Mouse (Mus musculus): ENCODE measurements around the gene Il27ra.

Il27ra gene

DNA sequence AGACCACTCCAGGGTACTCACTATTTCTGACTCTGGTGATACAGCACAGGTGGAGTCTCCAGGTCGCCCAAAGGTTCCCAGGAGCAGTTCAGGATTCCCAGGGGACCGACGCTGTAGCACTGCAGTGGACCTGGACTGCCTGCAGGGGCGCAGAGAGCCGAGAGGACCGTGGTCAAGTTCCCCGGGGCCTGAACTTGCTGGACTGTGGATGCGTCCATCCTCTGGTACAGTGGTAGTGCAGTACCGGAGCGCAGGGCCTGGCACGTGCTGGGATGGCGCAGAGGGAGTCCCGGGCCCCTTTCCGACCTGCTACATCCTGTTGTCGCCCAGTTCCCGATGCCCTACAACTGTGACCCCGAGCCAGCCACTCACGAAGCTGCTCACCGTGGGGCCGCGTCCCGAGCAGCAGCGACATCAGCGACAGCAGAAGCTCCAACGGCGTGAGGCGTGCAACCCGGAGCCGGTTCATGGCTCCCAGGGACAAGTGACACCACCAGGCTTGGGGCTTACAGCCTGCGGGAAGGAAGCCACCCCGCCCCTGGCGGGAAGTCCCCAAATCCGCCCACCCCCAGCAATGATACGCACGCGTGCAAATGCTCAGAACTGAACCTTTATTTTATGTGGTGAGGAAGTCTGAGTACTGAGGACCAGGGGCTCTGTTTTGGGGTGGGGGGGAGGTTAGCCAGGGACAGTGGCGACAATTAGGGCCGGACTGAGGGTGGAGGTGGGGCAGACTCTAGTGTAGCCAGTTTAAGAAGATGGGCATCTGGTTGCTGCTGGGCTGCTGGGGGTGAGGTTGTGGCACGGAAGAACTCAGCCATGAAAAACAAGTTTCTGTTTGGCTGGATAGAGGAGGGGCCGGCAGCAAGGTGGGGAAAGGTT is at the start of gene Il27ra:
TSS of gene Il27ra (minus strand) at position 524 of the 882 bp plus-strand sequence.
- DNase-seq (ENCODE audit: low spot score): no peak

- DNase-seq (ENCODE audit: low spot score): no peak
Observed at GRCm38 (mm10) chr8:84090585-84090984, 48.2 kb upstream of the Il27ra start.

DNA sequence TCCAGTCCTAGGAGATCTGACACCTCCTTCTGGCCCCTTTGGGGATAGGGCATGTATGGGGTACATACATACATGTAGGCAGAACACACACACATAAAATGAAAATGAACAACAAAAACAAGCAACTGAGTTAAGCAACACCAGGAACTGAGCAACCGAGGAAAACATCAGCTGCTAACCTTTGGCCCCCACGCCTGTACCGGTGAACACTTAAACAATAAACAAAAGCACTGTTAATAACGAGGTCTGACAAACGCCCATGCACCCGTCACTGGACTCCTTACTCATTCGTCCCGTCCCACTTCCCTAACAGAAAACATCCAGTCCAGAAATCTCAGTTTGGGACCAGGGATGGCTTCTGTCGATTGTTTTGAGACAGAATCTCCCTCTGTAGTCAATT is 46.9 kb upstream of the Il27ra start:
- DNase-seq (ENCODE audit: low spot score): no peak

GRCm38 (mm10) chr8:84087821-84088220 is 45.4 kb upstream of the Il27ra start:
- no peak for DNase-seq (ENCODE audit: low spot score)

DNA sequence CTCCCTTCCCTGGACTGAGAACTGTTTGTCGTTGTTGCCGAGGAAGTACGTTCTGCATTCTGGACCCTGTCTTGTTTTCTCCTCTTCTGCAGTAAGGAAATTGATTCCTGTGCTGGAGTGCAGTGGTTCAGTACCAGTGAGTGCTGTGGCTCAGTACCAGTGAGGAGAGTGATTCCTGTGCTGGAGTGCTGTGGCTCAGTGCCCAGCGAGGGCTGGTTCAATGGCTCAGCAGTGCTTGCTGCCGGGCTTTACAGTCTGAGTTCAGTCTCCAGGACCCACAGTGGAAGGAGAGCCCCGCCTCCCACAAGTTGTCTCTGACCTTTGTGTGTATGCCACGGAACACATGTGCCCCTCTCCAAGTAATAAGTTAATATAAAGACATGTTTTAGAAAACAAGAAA is 44.8 kb upstream of the Il27ra start:
- no peak for DNase-seq (ENCODE audit: low spot score)

- DNase-seq (ENCODE audit: low spot score): no peak
Observed at GRCm38 (mm10) chr8:84084341-84085115, 42.1 kb upstream of the Il27ra start.

DNA sequence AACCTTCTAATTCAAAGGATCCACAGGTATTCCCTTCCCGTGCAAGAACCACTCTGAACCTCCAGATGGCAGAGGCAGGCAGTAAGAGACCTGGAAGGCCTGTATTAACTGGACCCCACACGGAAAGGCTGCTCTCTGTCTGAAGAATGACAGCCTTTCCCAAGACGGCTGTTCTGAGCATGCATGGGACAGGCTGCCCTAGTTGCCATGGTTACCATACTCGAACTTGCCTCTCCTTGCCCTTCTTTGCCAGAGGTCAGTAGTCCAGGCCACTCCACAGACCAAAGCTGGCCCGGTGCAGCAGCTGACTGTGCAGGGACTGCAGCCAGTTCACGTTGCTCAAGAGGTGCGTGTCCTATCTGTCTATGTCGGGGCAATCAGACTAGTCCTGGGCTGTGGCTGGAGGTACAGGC is 41.4 kb upstream of the Il27ra start:
- no peak for DNase-seq (ENCODE audit: low spot score)

- DNase-seq (ENCODE audit: low spot score): no peak
Observed at GRCm38 (mm10) chr8:84079206-84079605, 36.8 kb upstream of the Il27ra start.

- no peak for DNase-seq (ENCODE audit: low spot score)
Observed at GRCm38 (mm10) chr8:84076849-84077248, 34.5 kb upstream of the Il27ra start.

DNA sequence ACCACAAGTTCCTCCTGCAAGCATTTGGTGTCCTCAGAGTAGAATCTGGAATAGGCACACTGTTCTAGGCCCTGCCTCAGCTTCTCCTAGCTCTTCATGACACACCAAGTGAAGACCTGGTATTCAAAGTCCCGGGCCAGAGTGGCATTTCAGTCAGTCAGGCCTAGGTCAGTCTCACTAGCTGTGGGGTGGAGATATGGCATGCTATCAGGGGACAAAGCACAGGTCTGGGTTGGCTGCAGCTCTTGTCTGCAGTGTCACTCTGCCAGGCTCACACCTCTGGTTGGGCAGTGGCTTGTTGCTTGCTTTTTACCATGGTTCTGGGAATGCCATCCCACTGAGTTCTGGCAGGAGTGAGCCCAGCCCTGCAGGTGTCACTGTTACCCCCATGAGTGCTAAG is 34.0 kb upstream of the Il27ra start:
- DNase-seq (ENCODE audit: low spot score): no peak

DNA sequence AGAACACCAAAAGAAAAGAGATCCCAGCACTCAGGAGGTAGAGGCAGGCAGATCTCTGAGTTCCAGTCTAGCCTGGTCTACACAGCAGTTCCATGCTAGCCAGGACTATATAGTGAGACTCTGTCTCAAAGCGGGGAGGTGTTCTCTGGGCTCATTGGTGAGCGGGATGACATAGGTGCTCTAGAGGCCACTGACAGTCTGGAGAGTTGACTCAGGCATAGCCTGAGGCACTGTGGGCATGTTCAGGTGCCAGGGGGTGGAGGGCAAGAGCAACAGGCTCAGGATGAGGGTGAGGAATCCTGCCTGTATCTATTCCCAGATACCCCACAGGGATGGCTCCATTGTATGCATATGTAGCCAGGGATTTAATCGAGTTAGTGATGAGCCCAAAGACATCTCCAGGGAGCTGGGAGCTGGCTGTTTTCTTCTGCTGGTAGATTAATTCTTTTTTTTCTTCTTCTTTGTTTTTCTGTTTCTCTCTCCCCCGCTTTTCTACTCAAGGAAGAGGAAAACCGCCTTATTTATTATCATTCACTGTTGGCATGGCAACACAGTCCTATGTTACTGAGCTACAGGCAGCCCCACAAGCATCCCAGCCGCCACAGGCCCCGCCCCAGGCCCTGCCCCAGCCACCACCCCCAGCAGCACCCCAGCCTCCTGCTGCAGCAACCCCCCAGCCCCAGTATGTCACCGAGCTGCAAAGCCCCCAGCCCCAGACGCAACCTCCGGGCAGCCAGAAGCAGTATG is 31.0 kb upstream of the Il27ra start:
- no peak for DNase-seq (ENCODE audit: low spot score)

GRCm38 (mm10) chr8:84072321-84072720 is 29.9 kb upstream of the Il27ra start:
- no peak for DNase-seq (ENCODE audit: low spot score)

- no peak for DNase-seq (ENCODE audit: low spot score)
Observed at GRCm38 (mm10) chr8:84071921-84072320, 29.5 kb upstream of the Il27ra start.

GRCm38 (mm10) chr8:84070667-84071066 is 28.3 kb upstream of the Il27ra start:
- no peak for DNase-seq (ENCODE audit: low spot score)

DNA sequence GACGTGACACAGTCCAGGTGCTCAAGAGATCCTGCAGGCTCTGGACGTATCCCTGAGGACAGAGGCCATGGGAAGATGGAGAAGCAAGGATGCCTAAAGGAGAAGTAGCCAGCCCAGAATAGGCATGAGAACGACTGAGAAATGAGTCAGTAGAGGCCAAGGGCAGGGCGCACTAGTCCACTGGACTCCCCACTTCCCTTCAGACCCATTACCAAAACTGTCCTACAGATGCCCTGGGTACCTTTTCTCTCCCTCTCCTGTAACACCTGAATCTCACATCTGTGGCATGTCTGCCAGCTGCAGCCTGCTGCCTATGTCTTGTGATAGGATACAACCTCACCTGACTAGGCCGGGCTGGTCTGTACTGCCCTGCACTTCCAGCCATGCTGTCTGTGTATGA is 27.9 kb upstream of the Il27ra start:
- DNase-seq (ENCODE audit: low spot score): no peak

GRCm38 (mm10) chr8:84069750-84070149 is 27.4 kb upstream of the Il27ra start:
- DNase-seq (ENCODE audit: low spot score): no peak

DNA sequence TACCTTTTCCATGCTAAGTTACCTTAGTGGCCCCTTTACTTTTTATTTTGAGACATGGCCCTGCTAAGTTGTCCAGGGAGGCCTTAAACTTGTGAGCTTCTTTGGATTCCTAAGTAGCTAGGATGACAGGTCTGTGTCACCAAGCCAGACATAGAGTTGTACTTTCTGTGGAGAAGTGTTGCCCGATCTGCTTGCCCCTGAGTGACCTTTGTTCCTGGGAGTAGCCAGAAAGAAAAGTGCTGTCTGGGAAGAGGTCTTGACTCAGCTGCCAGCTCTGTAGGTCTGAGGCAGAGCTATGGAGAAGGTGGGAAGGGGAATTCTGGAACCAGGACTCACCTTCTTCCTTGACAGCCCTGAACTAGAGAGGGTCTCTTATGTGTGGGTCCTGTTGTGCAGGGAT is 26.8 kb upstream of the Il27ra start:
- DNase-seq (ENCODE audit: low spot score): no peak

DNA sequence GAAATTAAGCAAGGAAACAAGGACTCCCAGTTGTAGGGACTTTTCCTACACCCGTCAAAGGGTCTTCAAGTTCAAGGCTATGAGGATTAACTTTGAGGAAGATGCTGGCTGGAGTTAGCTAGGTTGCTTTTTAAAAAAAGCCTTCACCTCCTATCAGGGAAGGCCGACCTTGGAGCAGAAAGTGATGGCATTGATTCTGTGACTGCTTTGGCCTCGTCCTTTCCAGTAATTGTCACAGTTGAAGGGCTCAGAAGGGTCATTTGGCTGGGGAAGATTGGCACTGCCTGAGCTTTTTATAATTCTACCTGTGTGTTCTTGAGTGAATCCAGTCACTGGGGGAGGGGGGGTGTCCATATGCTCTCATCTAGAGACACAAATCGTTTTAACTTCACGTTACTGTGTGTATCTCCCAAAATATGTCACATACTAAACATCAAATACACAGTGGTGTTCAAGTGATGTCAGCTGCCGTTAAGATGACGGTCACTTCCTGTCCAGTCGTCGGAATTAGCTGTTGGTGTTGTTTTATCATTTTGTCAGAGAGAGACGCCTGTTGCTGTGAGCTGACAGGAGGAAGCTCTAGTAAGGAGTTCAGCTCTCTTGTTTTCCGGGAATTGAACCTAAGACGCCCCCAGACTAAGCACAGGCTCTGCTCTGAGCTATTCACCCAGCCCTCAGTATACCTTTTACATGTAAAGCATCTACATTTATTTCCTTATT is 26.1 kb upstream of the Il27ra start:
- no peak for DNase-seq (ENCODE audit: low spot score)

- DNase-seq (ENCODE audit: low spot score): no peak
Observed at GRCm38 (mm10) chr8:84067911-84068310, 25.5 kb upstream of the Il27ra start.

DNA sequence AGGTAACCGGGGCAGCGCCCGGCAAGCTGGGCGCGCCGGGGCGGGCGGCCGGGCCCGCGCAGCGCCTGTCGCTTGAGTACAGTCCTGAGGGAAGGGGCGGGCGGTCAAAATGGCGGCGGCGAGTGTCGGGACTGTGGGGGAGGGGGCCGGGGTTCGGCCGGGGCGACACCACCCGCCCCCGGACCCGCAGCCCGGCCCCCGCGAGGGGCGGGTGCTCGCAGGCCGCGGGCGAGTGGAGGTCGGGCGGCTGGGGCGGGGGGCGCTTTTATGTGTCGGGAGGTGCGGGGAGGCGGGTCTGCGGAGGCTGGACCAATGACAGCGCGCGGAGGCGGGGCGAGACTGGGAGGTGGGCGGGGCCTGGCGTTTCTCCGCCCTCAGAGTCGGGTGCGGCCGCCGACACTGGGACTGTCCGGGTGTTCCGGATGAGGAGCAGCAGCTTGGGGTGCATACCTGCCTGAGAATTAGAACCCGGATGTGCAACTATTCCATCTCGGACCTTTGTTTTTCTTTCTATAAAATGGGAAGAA is 24.7 kb upstream of the Il27ra start:
- peak; percentile 86 for DNase-seq (ENCODE audit: low spot score)

GRCm38 (mm10) chr8:84066291-84066930 is 24.0 kb upstream of the Il27ra start, which contains the start of gene Rfx1:
Gene Rfx1, plus strand, starts transcription at chr8:84066834.
- DNase-seq (ENCODE audit: low spot score): peak; percentile 98
